Mouse (Mus musculus): ENCODE data around the gene Nudt13.

DNA sequence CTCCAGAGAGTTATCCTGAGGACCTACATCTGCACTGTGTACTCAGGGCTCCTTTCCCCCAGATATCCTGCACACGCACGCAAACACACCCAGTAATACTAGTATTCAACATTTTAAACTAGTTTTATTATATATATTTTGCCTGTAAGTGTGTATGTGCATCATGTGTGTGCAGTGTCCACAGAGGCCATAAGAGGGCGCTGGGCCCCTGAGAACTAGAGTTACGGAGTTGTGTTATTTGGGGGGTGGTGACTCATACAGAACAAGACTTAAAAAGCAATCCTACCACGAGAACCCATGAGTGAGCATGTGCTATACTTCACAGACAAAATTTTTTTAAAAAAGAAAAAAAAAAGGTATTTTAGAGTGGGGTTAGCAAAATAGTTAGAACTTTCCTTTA, 44.9 kb downstream of the Nudt13 start:
- TF ChIP-seq CTCF (IDR thresholded peaks at IDR 0.05; ENCODE audit: low read depth, low read length) = no peak
- no peak for TF ChIP-seq POLR2A (IDR thresholded peaks at IDR 0.05; ENCODE audit: borderline replicate concordance, low read depth, low read length)
